Mouse (Mus musculus) forebrain, embryonic 13.5 days (tissue): ENCODE measurements around the gene 1110051M20Rik. TPM values are rescaled to one million over a fixed set of nuclear protein-coding genes. Genes with fewer than 3 reads are reported as not detected.
"Not testable (repeated sequence)": the region's sequence is repeated elsewhere in the genome, so short reads cannot be mapped to it uniquely, and the experiment has no call there.

Experiments
- ATAC-seq: fragments of 200-750 bp; cut with Nextera tagmentation; 2 replicates; pipeline ENCODE4 v1.8.0; 2017
- H3K27ac ChIP-seq: fragments of 300-500 bp; sonication (generic); 2 replicates; pipeline ENCODE4 v1.5.1; 2015; ENCODE audit warnings: inconsistent platforms, mild to moderate bottlenecking, moderate library complexity
- H3K27me3 ChIP-seq: fragments of 300-500 bp; sonication (generic); 2 replicates; pipeline ENCODE4 v1.6.1; 2015; ENCODE audit warnings: mild to moderate bottlenecking, inconsistent platforms
- H3K36me3 ChIP-seq: fragments of 300-500 bp; sonication (generic); 2 replicates; pipeline ENCODE4 v1.6.1; 2015; ENCODE audit warnings: mild to moderate bottlenecking, inconsistent platforms; ENCODE audit not compliant: poor library complexity, severe bottlenecking
- H3K4me1 ChIP-seq: fragments of 300-500 bp; sonication (generic); 2 replicates; pipeline ENCODE4 v1.6.1; 2015; ENCODE audit warnings: inconsistent platforms
- H3K4me2 ChIP-seq: fragments of 300-500 bp; sonication (generic); 2 replicates; pipeline ENCODE4 v1.6.1; 2015; ENCODE audit warnings: inconsistent platforms, mild to moderate bottlenecking, moderate library complexity
- H3K4me3 ChIP-seq: fragments of 300-500 bp; sonication (generic); 2 replicates; pipeline ENCODE4 v1.5.1; 2015; ENCODE audit warnings: mild to moderate bottlenecking, inconsistent platforms
- H3K9ac ChIP-seq: fragments of 300-500 bp; sonication (generic); 2 replicates; pipeline ENCODE4 v1.6.1; 2015; ENCODE audit warnings: mild to moderate bottlenecking, inconsistent platforms
- H3K9me3 ChIP-seq: fragments of 300-500 bp; sonication (generic); replicated peaks from 2 replicates; pipeline ENCODE4 v1.6.1; 2016; ENCODE audit warnings: inconsistent platforms
- WGBS: fragments of 180-500 bp; shearing (Covaris S2); methylation state at CpG from one replicate; pipeline ENCODE4 v1.1.7; 2015; 5-methylcytosine and 5-hydroxymethylcytosine counted together
- polyA plus RNA-seq: library from polyadenylated mRNA; unstranded; fragments of >200 nt; fragmentation: Nextera tagmentation; extraction: Ambion mirVana; gene quantifications from 2 replicates; pipeline ENCODE4 v1.2.1, GENCODE M21; 2015

1110051M20Rik gene
- polyA plus RNA-seq, result 137 and 149 TPM in 2 replicates

DNA sequence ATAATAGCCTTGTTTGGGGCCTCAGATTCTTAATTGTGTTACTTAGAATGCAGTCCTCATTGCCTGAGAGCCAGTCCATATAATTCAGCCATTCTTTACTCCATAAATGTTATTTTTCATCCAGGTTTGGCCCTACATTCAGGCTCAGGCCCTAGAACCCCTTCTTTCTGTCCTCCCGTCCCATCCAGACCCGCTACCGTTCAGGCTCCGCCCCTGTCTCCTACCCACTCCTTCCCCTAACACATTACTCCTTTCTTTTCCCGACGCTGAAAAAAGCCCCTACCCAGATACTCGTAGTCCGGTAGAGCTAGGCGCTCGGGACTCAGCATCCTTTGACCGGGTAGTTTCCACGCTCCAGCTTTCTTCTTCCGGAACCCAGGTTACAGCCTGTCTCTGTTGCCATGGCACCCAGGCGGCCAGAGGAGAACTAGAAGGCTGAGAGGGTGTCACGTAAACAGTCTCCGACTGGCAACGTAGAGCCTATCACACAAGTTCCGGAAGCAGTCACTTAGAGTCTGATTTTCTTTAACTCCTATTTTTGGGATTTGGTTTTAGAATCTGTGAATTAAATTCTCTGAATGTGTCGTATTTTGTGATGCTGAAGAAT, at the start of gene 1110051M20Rik:
Gene 1110051M20Rik (minus strand): TSS at position 419 of the 607 bp plus-strand sequence.
- peaks cover 23% of the 10 kb centered on the region for H3K4me1 ChIP-seq
- peak within 1 kb of the TSS; percentile 69 for H3K9ac ChIP-seq
- peak within 1 kb of the TSS; percentile 61 for H3K4me3 ChIP-seq
- WGBS, result under 1% methylated on average over 19 of the region's 19 CpGs
- peak; percentile 99 for ATAC-seq
- H3K27ac ChIP-seq, result peak within 1 kb of the TSS; percentile 65; the same call in 1 of the 2 replicates
- peak within 1 kb of the TSS; percentile 69 for H3K4me2 ChIP-seq
- no peaks in the 10 kb centered on the region for H3K27me3 ChIP-seq
- H3K36me3 ChIP-seq, result no peaks in the 10 kb centered on the region
- no peaks in the 10 kb centered on the region for H3K9me3 ChIP-seq

DNA sequence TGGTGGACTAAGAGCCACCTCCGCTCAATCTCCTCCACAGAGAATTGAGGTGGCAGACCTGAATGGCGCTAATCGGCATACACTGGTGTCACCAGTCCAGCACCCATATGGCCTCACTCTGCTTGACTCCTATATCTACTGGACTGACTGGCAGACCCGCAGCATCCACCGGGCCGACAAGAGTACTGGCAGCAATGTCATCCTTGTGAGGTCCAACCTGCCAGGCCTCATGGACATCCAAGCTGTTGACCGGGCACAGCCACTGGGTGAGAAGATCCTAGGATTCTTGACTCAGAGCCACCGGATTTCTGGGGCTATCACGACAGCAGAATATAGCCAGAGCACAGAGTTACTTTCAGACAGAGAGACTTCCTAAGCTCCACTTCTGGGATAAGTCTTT, 49.5 kb upstream of the 1110051M20Rik start:
- no peak overlapping the region for H3K4me2 ChIP-seq
- WGBS, result 98% methylated on average over 9 of the region's 9 CpGs
- no peak for ATAC-seq
- no peaks in the 10 kb centered on the region for H3K4me1 ChIP-seq
- H3K9ac ChIP-seq, result no peak overlapping the region
- H3K36me3 ChIP-seq, result peaks cover 90% of the 10 kb centered on the region
- H3K4me3 ChIP-seq, result no peak overlapping the region
- no peaks in the 10 kb centered on the region for H3K27me3 ChIP-seq
- H3K9me3 ChIP-seq, result no peaks in the 10 kb centered on the region
- no peak overlapping the region for H3K27ac ChIP-seq

DNA sequence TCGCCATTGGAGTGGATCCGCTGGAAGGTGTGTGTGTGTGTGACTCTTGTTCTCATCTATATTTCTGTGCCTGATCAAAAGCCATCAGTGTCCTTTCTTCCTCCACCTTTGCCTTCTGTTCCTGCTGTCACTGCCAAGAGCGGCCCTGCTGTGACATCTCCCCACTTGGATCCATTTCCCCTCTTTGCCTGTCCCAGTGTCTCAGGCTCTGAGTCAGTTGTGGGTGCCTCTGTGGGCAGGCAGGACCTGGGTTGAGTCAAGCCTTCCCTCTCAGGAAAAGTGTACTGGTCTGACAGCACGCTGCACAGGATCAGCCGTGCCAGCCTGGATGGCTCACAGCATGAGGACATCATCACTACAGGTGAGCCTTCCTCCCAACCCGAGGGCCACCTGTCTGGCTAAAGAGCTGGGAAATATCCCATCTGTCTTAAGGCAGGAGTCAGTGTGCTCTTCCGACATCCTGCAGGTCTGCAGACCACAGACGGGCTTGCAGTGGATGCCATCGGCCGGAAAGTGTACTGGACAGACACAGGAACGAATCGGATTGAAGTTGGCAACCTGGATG, 47.6 kb upstream of the 1110051M20Rik start:
- H3K27ac ChIP-seq, result no peak overlapping the region
- H3K9ac ChIP-seq, result no peak overlapping the region; the same call in 1 of the 2 replicates
- no peak overlapping the region for H3K4me2 ChIP-seq
- no peaks in the 10 kb centered on the region for H3K4me1 ChIP-seq
- no peaks in the 10 kb centered on the region for H3K9me3 ChIP-seq
- no peaks in the 10 kb centered on the region for H3K27me3 ChIP-seq
- peaks cover 87% of the 10 kb centered on the region for H3K36me3 ChIP-seq
- ATAC-seq, result no peak
- no peak overlapping the region for H3K4me3 ChIP-seq
- 96% methylated on average over 12 of the region's 12 CpGs for WGBS

DNA sequence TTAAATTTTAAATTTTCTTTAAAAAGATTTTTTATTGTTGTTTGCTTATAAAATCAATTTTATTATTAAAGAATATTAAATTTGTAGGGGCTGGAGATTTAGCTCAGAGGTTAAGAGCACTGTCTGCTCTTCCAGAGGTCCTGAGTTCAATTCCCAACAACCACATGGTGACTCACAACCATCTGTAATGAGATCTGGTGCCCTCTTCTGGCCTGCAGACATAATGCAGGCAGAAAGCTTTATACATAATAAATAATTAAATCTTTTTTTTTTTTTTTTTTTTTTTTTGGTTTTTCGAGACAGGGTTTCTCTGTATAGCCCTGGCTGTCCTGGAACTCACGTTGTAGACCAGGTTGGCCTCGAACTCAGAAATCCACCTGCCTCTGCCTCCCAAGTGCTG, 42.8 kb upstream of the 1110051M20Rik start:
- ATAC-seq, result not testable (repeated sequence)

DNA sequence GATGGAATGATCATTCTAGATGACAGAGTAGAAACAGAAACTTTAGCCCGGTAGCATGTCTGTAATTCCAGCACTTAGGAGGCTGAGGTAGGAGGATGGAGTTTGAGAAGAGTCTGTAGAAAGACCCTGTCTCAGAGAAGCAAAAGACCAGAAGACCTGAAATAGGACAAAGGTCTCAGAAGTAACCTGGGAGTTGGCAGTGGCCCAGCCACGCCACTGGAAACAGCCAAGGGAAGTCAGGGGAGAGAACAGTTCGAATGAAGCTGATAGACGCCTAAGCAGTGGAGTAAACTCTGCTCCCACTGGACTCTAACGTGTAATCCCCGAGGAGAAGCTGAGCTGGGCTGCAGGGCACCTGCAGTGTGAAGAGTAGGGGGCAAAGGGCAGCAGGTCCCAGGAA, 40.8 kb upstream of the 1110051M20Rik start:
- Histone ChIP-seq H3K9ac (no peak overlapping the region), H3K27me3 (no peaks in the 10 kb centered on the region), H3K4me3 (no peak overlapping the region), H3K36me3 (peaks cover 80% of the 10 kb centered on the region), H3K4me1 (no peaks in the 10 kb centered on the region), H3K27ac (no peak overlapping the region), H3K4me2 (no peak overlapping the region), H3K9me3 (no peaks in the 10 kb centered on the region)
- WGBS, result 82% methylated on average over 6 of the region's 6 CpGs
- no peak for ATAC-seq

More for the DNA sequence above, 42.8 kb upstream of the 1110051M20Rik start:
- H3K27me3 ChIP-seq, H3K9ac ChIP-seq, H3K27ac ChIP-seq, H3K9me3 ChIP-seq, H3K4me3 ChIP-seq, H3K4me2 ChIP-seq, H3K4me1 ChIP-seq: not testable (repeated sequence)
- 56% methylated on average over 3 of the region's 3 CpGs for WGBS
- peaks cover 85% of the 10 kb centered on the region for H3K36me3 ChIP-seq

DNA sequence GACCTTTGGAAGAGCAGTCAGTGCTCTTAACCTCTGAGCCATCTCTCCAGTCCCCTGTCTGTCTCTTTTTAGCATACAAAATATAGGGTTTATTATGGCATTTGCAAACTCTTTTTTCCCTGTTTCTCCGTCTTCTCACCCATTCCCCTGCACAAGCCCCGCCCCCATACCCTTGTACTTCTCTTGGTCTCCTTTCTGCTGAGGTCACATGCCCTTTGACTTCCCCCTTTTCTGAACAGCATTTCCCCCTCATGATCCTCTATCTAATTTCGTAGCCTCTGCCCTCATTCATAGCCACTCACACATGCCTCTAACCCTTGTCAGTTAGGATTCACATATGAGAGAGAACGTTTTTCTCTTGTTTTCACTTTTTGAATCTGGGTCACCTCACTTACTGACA, 40.2 kb upstream of the 1110051M20Rik start:
- H3K4me1 ChIP-seq, result no peaks in the 10 kb centered on the region
- H3K36me3 ChIP-seq, result peaks cover 77% of the 10 kb centered on the region
- no peaks in the 10 kb centered on the region for H3K9me3 ChIP-seq
- 85% methylated on average over 4 of the region's 4 CpGs for WGBS
- no peak overlapping the region for H3K4me3 ChIP-seq
- H3K27me3 ChIP-seq, result no peaks in the 10 kb centered on the region
- no peak overlapping the region for H3K9ac ChIP-seq
- no peak for ATAC-seq
- no peak overlapping the region for H3K27ac ChIP-seq
- no peak overlapping the region for H3K4me2 ChIP-seq

DNA sequence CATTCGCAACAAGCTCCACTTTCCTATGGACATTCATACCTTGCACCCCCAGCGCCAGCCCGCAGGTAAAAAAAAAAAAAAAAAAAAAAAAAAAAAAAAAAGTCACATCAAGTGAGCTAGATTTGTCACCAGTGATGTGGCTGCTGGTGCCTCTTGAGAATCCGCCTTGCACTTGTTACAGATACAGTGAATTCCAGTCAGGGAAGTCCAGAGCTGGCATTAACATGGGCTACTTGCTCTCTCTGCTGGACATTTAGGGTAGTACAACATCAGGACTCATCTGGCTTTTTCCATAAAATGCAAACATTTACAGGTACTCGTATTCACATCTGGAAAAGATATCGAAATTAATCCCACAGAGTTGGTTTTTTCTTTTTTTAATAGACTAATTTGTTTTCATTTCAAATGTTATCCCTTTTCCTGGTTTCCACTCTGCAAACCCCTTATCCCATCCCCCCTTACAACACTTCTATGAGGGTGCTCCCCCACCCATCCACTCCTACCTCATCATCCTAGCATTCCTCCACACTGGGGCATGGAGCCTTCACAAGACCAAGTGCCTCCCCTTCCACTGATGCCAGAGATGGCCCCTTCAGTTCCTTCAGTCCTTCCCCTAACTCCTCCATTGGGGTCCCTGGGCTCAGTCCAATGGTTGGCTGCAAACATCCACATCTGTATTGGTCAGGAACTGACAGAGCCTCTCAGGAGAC, 36.5 kb upstream of the 1110051M20Rik start:
- peaks cover 79% of the 10 kb centered on the region for H3K36me3 ChIP-seq

DNA sequence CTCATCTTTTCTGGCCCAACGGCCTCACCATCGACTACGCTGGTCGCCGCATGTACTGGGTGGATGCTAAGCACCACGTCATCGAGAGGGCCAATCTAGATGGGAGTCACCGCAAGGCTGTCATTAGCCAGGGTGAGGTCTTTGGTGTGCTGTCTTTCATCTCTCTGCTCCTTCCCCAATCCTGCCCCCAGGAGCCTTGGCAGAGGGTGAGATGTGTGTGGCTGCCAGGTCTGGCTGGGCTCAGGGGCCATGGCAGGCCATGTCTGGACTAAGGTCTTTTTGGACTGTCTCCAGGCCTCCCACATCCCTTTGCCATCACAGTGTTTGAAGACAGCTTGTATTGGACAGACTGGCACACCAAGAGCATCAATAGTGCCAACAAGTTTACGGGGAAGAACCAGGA, 35.9 kb upstream of the 1110051M20Rik start:
- Histone ChIP-seq H3K9ac (no peak overlapping the region), H3K27me3 (no peaks in the 10 kb centered on the region), H3K27ac (no peak overlapping the region), H3K4me3 (no peak overlapping the region), H3K9me3 (no peaks in the 10 kb centered on the region), H3K4me2 (no peak overlapping the region), H3K36me3 (peaks cover 78% of the 10 kb centered on the region), H3K4me1 (no peaks in the 10 kb centered on the region)
- peak; percentile 50 for ATAC-seq
- WGBS, result 90% methylated on average over 9 of the region's 9 CpGs

More for the DNA sequence above, 36.5 kb upstream of the 1110051M20Rik start:
- no peak overlapping the region for H3K27ac ChIP-seq
- 60% methylated on average over 6 of the region's 6 CpGs for WGBS
- ATAC-seq, result peak; percentile 79
- no peak overlapping the region for H3K4me2 ChIP-seq
- no peaks in the 10 kb centered on the region for H3K27me3 ChIP-seq
- H3K4me1 ChIP-seq, result no peaks in the 10 kb centered on the region
- no peak overlapping the region for H3K9ac ChIP-seq
- no peaks in the 10 kb centered on the region for H3K9me3 ChIP-seq
- no peak overlapping the region for H3K4me3 ChIP-seq

DNA sequence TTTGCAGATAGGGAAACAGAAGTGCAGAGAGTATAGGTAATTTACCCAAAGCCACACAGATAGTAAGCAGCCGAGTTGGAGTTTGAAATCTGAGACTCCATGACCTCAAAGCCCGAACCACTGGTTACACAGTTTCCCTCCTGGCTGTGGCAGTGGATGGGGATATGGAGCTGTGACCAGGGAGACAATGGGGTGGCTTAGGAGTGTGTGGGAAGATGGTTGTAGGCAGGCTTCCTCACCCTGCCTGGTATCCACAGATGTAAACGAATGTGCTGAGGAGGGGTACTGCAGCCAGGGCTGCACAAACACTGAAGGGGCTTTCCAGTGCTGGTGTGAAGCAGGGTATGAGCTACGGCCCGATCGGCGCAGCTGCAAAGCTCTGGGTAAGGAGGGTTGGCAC, 32.3 kb upstream of the 1110051M20Rik start:
- no peaks in the 10 kb centered on the region for H3K27me3 ChIP-seq
- no peaks in the 10 kb centered on the region for H3K9me3 ChIP-seq
- H3K4me2 ChIP-seq, result no peak overlapping the region
- 87% methylated on average over 7 of the region's 7 CpGs for WGBS
- H3K36me3 ChIP-seq, result peaks cover 87% of the 10 kb centered on the region
- H3K4me1 ChIP-seq, result 0 out of 2 replicates have a peak, but pooled peaks cover 7% of the 10 kb centered on the region
- no peak overlapping the region for H3K27ac ChIP-seq
- H3K4me3 ChIP-seq, result no peak overlapping the region
- ATAC-seq, result no peak
- H3K9ac ChIP-seq, result no peak overlapping the region

DNA sequence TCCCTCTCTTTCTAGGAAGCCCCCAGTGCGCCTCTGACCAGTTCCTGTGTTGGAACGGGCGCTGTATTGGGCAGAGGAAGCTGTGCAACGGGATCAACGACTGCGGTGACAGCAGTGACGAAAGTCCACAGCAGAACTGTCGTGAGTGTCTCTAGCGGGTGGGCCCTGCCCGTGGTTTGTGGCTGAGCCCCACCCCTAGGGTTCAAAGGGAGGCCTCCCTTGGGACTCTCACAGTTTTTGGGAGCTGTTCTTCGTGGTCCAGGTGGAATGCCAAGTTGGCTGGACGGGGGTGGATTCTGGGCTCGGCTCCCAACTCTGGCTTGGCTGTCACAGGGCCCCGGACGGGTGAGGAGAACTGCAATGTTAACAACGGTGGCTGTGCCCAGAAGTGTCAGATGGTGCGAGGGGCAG, 31.8 kb upstream of the 1110051M20Rik start:
- Histone ChIP-seq H3K4me2 (no peak overlapping the region), H3K36me3 (peaks cover 83% of the 10 kb centered on the region), H3K27ac (no peak overlapping the region), H3K4me3 (no peak overlapping the region), H3K9ac (no peak overlapping the region), H3K9me3 (no peaks in the 10 kb centered on the region), H3K4me1 (0 out of 2 replicates have a peak, but pooled peaks cover 7% of the 10 kb centered on the region), H3K27me3 (no peaks in the 10 kb centered on the region)
- no peak for ATAC-seq
- 84% methylated on average over 17 of the region's 17 CpGs for WGBS

DNA sequence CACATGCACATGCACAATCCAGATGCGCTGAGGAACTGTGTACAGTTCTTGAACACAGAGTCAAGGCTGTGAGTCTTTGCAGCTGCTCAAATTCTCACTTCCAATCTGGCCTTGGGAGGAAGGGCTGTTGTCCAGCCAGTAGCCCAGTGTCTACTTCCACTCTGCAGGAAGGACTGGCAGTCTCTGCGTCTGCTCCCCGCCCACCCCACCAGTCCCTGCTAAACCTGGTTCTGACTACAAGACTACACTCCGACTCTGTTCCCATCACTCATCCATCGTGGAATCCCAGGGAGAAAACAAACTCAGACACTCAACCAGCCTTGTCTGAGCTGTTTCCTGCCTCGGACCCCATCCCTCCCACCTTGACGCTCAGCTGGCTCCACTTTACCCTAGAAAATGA, 31.3 kb upstream of the 1110051M20Rik start:
- Histone ChIP-seq H3K27me3 (no peaks in the 10 kb centered on the region), H3K9me3 (no peaks in the 10 kb centered on the region), H3K4me1 (peaks cover 8% of the 10 kb centered on the region; the same call in 1 of the 2 replicates), H3K27ac (no peak overlapping the region), H3K9ac (no peak overlapping the region), H3K4me2 (no peak overlapping the region), H3K4me3 (no peak overlapping the region), H3K36me3 (peaks cover 86% of the 10 kb centered on the region)
- no peak for ATAC-seq
- WGBS, result 91% methylated on average over 7 of the region's 7 CpGs

DNA sequence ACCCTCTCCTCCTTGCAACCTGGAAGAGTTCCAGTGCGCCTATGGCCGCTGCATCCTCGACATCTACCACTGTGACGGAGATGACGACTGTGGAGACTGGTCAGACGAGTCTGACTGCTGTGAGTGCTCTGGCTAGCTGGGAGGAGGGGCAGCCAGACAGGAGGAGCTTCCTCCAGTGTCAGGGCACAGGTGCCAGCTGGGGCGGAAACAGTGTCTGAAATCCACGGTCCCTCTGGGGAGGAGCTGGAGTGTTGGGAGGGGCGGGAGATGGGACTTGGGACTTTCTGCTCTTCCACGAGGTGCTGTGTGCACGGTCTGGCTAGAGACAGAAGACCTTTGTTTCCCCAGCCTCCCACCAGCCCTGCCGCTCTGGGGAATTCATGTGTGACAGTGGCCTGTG, 29.9 kb upstream of the 1110051M20Rik start:
- Histone ChIP-seq H3K9ac (no peak overlapping the region), H3K4me3 (no peak overlapping the region), H3K4me2 (no peak overlapping the region), H3K27ac (no peak overlapping the region), H3K9me3 (no peaks in the 10 kb centered on the region), H3K36me3 (peaks cover 79% of the 10 kb centered on the region), H3K27me3 (no peaks in the 10 kb centered on the region), H3K4me1 (peaks cover 23% of the 10 kb centered on the region)
- 73% methylated on average over 12 of the region's 12 CpGs for WGBS
- ATAC-seq, result no peak
